Mouse (Mus musculus) intestine, embryonic 14.5 days (tissue): Measurements from ENCODE around the gene Ccdc194. TPM values are rescaled to one million over a fixed set of nuclear protein-coding genes. Genes with fewer than 3 reads are reported as not detected.
A peak's percentile ranks its signal among the peaks of the same experiment; 100 is the strongest.

Experiments used
- ATAC-seq: fragments of 200-750 bp; cut with Nextera tagmentation; replicated peaks from 2 replicates; pipeline ENCODE4 v1.8.0; 2017; ENCODE audit warnings: low read depth, moderate number of reproducible peaks, moderate TSS enrichment, moderate library complexity; ENCODE audit not compliant: low FRiP score, low TSS enrichment
- DNase-seq: peaks from one replicate; pipeline ENCODE4 v3.0.0-alpha.2; 2018; ENCODE audit warnings: low spot score
- H3K27ac ChIP-seq: fragments of 300-500 bp; sonication (generic); 2 replicates; pipeline ENCODE4 v1.5.1; 2014; ENCODE audit warnings: low read depth, mild to moderate bottlenecking, control low read depth
- H3K27me3 ChIP-seq: fragments of 300-500 bp; sonication (generic); replicated peaks from 2 replicates; pipeline ENCODE4 v1.6.1; 2014; ENCODE audit warnings: low read length, control low read depth; ENCODE audit not compliant: control insufficient read depth, insufficient read depth
- H3K36me3 ChIP-seq: fragments of 300-500 bp; sonication (generic); 2 replicates; pipeline ENCODE4 v1.6.1; 2014; ENCODE audit warnings: low read length, control low read depth; ENCODE audit not compliant: control insufficient read depth, insufficient read depth
- H3K4me1 ChIP-seq: fragments of 300-500 bp; sonication (generic); replicated peaks from 2 replicates; pipeline ENCODE4 v1.6.1; 2014; ENCODE audit warnings: low read length, control low read depth, mixed read lengths; ENCODE audit not compliant: control insufficient read depth, insufficient read depth
- H3K4me2 ChIP-seq: fragments of 300-500 bp; sonication (generic); 2 replicates; pipeline ENCODE4 v1.6.1; 2014; ENCODE audit warnings: low read length
- H3K4me3 ChIP-seq: fragments of 300-500 bp; sonication (generic); 2 replicates; pipeline ENCODE4 v1.5.1; 2014; ENCODE audit warnings: low read depth, low read length, control low read depth, mixed read lengths
- H3K9ac ChIP-seq: fragments of 300-500 bp; sonication (generic); 2 replicates; pipeline ENCODE4 v1.6.1; 2014; ENCODE audit warnings: mild to moderate bottlenecking, low read length
- H3K9me3 ChIP-seq: fragments of 300-500 bp; sonication (generic); 2 replicates; pipeline ENCODE4 v1.6.1; 2016; ENCODE audit warnings: low read length, control low read depth; ENCODE audit not compliant: control insufficient read depth
- WGBS: fragments of 180-500 bp; shearing (Covaris S2); extraction: QIAGEN DNeasy Blood & Tissue Kit; methylation state at CpG from one replicate; pipeline ENCODE4 v1.1.7; 2014; 5-methylcytosine and 5-hydroxymethylcytosine counted together
- polyA plus RNA-seq: library from polyadenylated mRNA; unstranded; fragments of >200 nt; fragmentation: Nextera tagmentation; extraction: Ambion mirVana; gene quantifications from 2 replicates; pipeline ENCODE4 v1.2.1, GENCODE M21; 2014

The Ccdc194 gene
- polyA plus RNA-seq, 1 experiment from 2014 or later, result 0.54 TPM

GRCm38 (mm10) chr8:71568941-71569340 is 43.4 kb upstream of the Ccdc194 start:
- ATAC-seq (no peak), DNase-seq (peak; percentile 65)
- peaks cover 5% of the 10 kb centered on the region; the same call in 1 of the 2 replicates for H3K9me3 ChIP-seq
- peak overlapping the region; percentile 50 for H3K4me3 ChIP-seq
- 17% methylated on average over 6 of the region's 6 CpGs for WGBS
- peaks cover 12% of the 10 kb centered on the region for H3K27me3 ChIP-seq
- H3K36me3 ChIP-seq, result no peaks in the 10 kb centered on the region
- H3K27ac ChIP-seq, result peak overlapping the region; percentile 52; the same call in 1 of the 2 replicates
- peak overlapping the region; percentile 36; the same call in 1 of the 2 replicates for H3K9ac ChIP-seq
- peaks cover 6% of the 10 kb centered on the region; the same call in 1 of the 2 replicates for H3K4me1 ChIP-seq
- peak overlapping the region; percentile 82 for H3K4me2 ChIP-seq

- Histone ChIP-seq H3K27ac (peak within 1 kb of the TSS; percentile 52; the same call in 1 of the 2 replicates), H3K36me3 (no peaks in the 10 kb centered on the region), H3K4me1 (peaks cover 6% of the 10 kb centered on the region; the same call in 1 of the 2 replicates), H3K4me2 (peak within 1 kb of the TSS; percentile 82), H3K9ac (peak within 1 kb of the TSS; percentile 36), H3K9me3 (peaks cover 6% of the 10 kb centered on the region; the same call in 1 of the 2 replicates), H3K27me3 (peaks cover 12% of the 10 kb centered on the region), H3K4me3 (peak within 1 kb of the TSS; percentile 50)
- no peak for DNase-seq
- WGBS, result 16% methylated on average over 13 of the region's 13 CpGs
- no peak for ATAC-seq
These were observed 43.0 kb upstream of the Ccdc194 start, which contains the start of gene Slc27a1 for GRCm38 (mm10) chr8:71568387-71568937. Gene Slc27a1 (plus strand): TSS chr8:71568882.

GRCm38 (mm10) chr8:71567587-71567986 is 42.1 kb upstream of the Ccdc194 start:
- no peak for ATAC-seq
- Histone ChIP-seq H3K9ac (no peak overlapping the region), H3K36me3 (no peaks in the 10 kb centered on the region), H3K9me3 (peaks cover 6% of the 10 kb centered on the region; the same call in 1 of the 2 replicates), H3K27me3 (peaks cover 20% of the 10 kb centered on the region), H3K27ac (no peak overlapping the region), H3K4me3 (no peak overlapping the region), H3K4me2 (no peak overlapping the region), H3K4me1 (peaks cover 10% of the 10 kb centered on the region; the same call in 1 of the 2 replicates)
- no peak for DNase-seq
- 70% methylated on average over 7 of the region's 7 CpGs for WGBS

GRCm38 (mm10) chr8:71566501-71566900 is 41.0 kb upstream of the Ccdc194 start, which contains the start of gene Nxnl1:
Gene Nxnl1 (minus strand): TSS chr8:71566601.
- Histone ChIP-seq H3K4me3 (no peak within 1 kb of the TSS), H3K9ac (no peak within 1 kb of the TSS), H3K27me3 (peaks cover 31% of the 10 kb centered on the region), H3K4me1 (peaks cover 10% of the 10 kb centered on the region; the same call in 1 of the 2 replicates), H3K36me3 (no peaks in the 10 kb centered on the region), H3K4me2 (no peak within 1 kb of the TSS), H3K9me3 (peaks cover 6% of the 10 kb centered on the region; the same call in 1 of the 2 replicates), H3K27ac (no peak within 1 kb of the TSS)
- WGBS, result 65% methylated on average over 3 of the region's 3 CpGs
- ATAC-seq (no peak), DNase-seq (no peak)

GRCm38 (mm10) chr8:71563992-71564391 is 38.5 kb upstream of the Ccdc194 start:
- ATAC-seq (no peak), DNase-seq (no peak)
- no peak overlapping the region for H3K4me3 ChIP-seq
- no peaks in the 10 kb centered on the region for H3K36me3 ChIP-seq
- no peak overlapping the region for H3K9ac ChIP-seq
- no peak overlapping the region for H3K27ac ChIP-seq
- peaks cover 6% of the 10 kb centered on the region; the same call in 1 of the 2 replicates for H3K9me3 ChIP-seq
- 83% methylated on average over 4 of the region's 4 CpGs for WGBS
- H3K27me3 ChIP-seq, result peaks cover 53% of the 10 kb centered on the region
- peaks cover 4% of the 10 kb centered on the region; the same call in 1 of the 2 replicates for H3K4me1 ChIP-seq
- no peak overlapping the region for H3K4me2 ChIP-seq

- no peak overlapping the region for H3K9ac ChIP-seq
- DNase-seq, result peak; percentile 91
- no peak overlapping the region for H3K27ac ChIP-seq
- peak; percentile 12; the same call in 1 of the 2 replicates for ATAC-seq
- H3K36me3 ChIP-seq, result no peaks in the 10 kb centered on the region
- peaks cover 6% of the 10 kb centered on the region; the same call in 1 of the 2 replicates for H3K9me3 ChIP-seq
- H3K4me3 ChIP-seq, result peak overlapping the region; percentile 7; the same call in 1 of the 2 replicates
- H3K27me3 ChIP-seq, result peaks cover 63% of the 10 kb centered on the region
- H3K4me1 ChIP-seq, result peaks cover 4% of the 10 kb centered on the region; the same call in 1 of the 2 replicates
- peak overlapping the region; percentile 42 for H3K4me2 ChIP-seq
- 2% methylated on average over 33 of the region's 33 CpGs for WGBS
These were observed 37.2 kb upstream of the Ccdc194 start for GRCm38 (mm10) chr8:71562751-71563150.

GRCm38 (mm10) chr8:71561401-71561800 is 35.9 kb upstream of the Ccdc194 start:
- Histone ChIP-seq H3K27me3 (peaks cover 77% of the 10 kb centered on the region), H3K4me3 (no peak overlapping the region), H3K36me3 (no peaks in the 10 kb centered on the region), H3K9ac (no peak overlapping the region), H3K27ac (no peak overlapping the region), H3K4me2 (no peak overlapping the region), H3K9me3 (peaks cover 6% of the 10 kb centered on the region; the same call in 1 of the 2 replicates), H3K4me1 (peaks cover 4% of the 10 kb centered on the region; the same call in 1 of the 2 replicates)
- DNase-seq (peak; percentile 92), ATAC-seq (no peak)
- 3% methylated on average over 15 of the region's 15 CpGs for WGBS

GRCm38 (mm10) chr8:71560765-71561164 is 35.3 kb upstream of the Ccdc194 start:
- DNase-seq (no peak), ATAC-seq (no peak)
- peaks cover 6% of the 10 kb centered on the region; the same call in 1 of the 2 replicates for H3K9me3 ChIP-seq
- H3K27me3 ChIP-seq, result peaks cover 74% of the 10 kb centered on the region
- 84% methylated on average over 5 of the region's 5 CpGs for WGBS
- no peak overlapping the region for H3K4me2 ChIP-seq
- no peak overlapping the region for H3K9ac ChIP-seq
- no peak overlapping the region for H3K4me3 ChIP-seq
- no peak overlapping the region for H3K27ac ChIP-seq
- H3K4me1 ChIP-seq, result peaks cover 4% of the 10 kb centered on the region; the same call in 1 of the 2 replicates
- H3K36me3 ChIP-seq, result no peaks in the 10 kb centered on the region
